Mouse (Mus musculus) hematopoietic stem cell, adult 5-6 weeks (primary cell): ENCODE data around the gene Kiss1r. TPM values are rescaled to one million over a fixed set of nuclear protein-coding genes. Genes with fewer than 3 reads are reported as not detected.
A peak's percentile ranks its signal among the peaks of the same experiment; 100 is the strongest.
"Not testable (repeated sequence)": the region's sequence is repeated elsewhere in the genome, so short reads cannot be mapped to it uniquely, and the experiment has no call there.

ENCODE experiments used
- ATAC-seq, 2 experiments: fragments of 125-278 bp in 1 of 2; replicated peaks in 1 of 2; 2 replicates each; pipeline ENCODE4 v1.8.0; 2016 to 2017; ENCODE audit warnings: inconsistent platforms in 2 of 2, mild to moderate bottlenecking in 2 of 2, moderate number of reproducible peaks in 2 of 2, low read depth in 1 of 2, moderate TSS enrichment in 1 of 2; ENCODE audit not compliant: low FRiP score in 2 of 2, poor library complexity in 2 of 2, severe bottlenecking in 2 of 2, insufficient read depth in 1 of 2, low TSS enrichment in 1 of 2
- total RNA-seq: library from RNA; stranded (forward); fragments of 172-1452, 232-1000 nt; gene quantifications from 2 replicates; pipeline ENCODE4 v1.2.3, GENCODE M21; 2017

Kiss1r gene
- total RNA-seq, result 0.10 and 0.19 TPM in 2 replicates

DNA sequence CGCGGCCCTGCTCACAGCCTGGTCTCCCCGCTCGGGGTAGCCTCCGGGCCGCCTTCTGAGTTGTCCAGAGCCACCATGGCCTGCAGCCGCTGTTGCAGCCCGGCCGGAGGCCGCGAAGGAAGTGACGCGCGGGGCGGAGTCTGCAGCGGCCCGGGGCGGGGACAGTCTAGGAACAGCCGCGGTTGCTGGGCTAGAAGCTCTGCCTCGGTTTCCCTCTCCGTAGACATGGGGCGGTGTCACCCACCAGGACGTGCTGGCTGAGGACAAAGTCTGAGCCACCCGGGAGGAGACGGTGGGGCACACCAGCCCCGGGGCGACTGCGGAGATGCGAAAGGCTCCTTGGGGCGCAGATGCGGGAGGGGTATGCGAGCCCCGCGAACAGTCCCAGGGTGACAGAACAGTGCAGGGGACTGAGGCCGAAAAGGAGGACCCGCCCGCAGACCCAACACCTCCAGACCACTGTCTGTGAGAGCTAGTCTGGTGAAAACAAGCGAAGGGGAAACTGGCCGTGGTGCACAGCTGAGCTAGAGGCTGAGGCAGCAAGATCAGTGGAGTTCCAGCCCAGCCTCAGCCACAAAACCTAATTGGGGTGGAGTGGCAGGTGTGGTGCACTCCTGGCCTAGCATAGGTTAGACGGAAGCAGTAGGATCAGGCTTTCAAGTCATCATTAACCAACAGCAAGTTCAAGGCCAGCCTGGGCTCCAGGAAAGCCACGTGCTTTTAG lies at the start of gene Kiss1r:
Gene Kiss1r (plus strand): TSS at position 164 of the 724 bp plus-strand sequence.
- ATAC-seq, result peak; percentile 63 to 66

DNA sequence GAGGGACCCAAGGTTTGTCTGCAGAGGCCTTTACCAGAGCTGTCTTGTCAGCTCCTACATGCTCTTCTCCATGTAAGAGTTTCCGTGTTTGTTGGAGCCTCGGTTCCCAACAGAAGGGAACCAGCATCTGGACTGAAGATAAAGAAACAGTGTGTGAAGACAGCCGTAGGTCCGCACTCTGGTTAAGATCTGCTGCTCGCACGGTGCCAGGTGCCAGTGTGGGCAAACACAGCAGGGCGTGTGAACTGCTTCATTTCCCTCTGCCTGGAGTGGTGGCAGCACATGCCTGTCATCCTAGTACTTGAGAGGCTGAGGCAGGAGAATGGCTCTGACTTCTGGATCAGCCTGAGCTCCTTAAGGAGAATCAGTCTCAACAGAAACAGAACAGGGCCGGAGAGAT lies 44.9 kb upstream of the Kiss1r start:
- no peak for ATAC-seq

DNA sequence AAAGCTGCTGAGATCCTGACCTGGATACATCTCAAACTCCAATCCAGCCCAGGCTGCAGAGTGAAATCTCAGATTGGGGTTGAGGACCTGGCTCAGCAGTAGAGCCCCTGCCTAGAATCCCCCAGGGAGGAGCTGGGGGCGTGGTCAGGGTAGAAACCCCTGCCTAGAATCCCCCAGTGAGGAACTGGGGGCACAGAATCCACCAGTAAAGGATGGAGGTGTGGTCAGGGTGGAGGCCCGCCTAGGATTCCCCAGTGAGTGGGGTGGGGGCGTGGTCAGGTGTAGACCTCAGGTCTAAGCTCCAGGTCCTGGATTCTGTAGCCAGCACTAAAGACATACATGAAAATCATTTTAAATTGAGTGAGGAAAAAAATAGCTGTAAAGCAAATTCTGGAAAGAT lies 43.9 kb upstream of the Kiss1r start:
- ATAC-seq, result no peak

DNA sequence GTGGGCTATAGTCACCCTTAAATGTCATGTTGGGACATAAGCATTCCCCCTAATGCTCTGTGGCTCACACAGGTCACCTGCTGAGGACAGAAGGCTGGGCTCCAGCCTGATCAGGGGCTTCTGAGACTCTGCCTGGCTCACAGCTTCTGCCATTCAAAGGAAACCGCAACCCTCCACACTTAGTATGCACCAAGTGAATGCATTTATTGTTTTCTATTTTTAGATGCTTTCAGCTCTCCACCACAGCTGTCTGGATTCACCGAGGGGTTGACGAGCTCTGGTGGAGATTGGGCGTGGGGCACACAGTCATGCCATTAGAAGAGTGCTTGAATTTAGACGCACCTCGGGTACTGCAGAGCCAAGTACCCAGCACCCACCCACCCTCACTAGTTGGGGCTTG lies 43.5 kb upstream of the Kiss1r start:
- no peak for ATAC-seq

DNA sequence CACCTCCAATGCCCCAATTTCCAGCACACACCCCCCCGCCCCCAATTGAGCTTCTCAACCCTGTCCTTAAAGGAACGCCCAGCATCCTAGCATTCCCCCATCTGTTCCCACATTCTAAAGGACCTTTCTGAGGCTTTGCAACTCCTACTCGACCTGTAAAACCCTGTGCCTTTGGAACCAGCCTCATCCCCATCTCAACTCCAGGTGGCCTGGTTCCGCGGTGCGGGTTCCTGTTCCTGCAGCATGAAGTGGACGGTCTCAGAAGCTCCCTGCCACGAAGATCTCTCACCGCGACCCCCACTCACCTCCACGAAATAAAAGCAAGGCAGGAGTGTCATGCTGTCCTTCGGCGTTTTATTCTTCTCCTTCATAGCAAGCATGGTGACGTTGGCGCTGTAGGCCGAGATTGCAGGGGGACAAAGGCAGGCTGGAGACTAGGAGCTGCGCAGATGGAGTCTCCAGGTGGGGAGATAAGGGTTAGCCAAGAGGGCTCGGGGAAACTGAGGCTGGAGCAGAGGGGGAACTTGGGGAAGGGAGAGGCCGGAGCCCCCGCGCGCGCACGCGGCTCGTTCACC lies 43.0 kb upstream of the Kiss1r start:
- ATAC-seq, result no peak

DNA sequence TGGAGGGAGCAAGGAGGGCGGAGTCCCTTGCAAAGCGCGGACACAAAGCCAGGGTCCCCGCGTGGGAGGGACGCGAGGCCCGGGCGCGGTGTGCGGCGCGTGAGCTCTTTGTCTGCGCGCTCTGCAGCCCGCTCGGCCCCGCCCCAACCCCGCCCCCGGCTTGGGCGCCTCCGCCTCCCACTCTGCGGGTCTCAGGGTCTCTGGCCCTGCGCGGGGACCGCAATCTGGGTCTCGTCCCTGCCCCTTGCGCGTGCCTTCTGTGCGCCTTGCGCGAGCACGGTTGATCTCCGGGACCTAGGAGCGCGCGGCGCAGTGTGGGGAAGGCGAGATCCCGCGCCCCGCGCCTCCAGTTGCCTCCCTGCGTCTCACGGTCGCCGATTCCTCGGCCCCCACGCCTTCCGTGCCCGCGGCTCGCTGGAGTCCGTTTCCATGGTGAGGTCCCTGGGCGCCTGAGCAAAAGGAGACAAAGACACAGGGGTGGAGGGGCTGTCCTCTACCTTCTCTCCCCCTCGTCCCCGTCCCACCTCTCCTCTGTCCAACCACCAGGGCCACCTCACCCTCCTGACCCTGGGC lies 42.4 kb upstream of the Kiss1r start, which contains the start of the genes Prtn3 and Plppr3:
Gene Prtn3 (plus strand): TSS at position 187 of the 573 bp plus-strand sequence.
Gene Plppr3 (minus strand): TSS at position 345 of the 573 bp plus-strand sequence.
- ATAC-seq, result peak in 1 of 2 experiments; percentile 9; a peak in 2 of 4 replicates

DNA sequence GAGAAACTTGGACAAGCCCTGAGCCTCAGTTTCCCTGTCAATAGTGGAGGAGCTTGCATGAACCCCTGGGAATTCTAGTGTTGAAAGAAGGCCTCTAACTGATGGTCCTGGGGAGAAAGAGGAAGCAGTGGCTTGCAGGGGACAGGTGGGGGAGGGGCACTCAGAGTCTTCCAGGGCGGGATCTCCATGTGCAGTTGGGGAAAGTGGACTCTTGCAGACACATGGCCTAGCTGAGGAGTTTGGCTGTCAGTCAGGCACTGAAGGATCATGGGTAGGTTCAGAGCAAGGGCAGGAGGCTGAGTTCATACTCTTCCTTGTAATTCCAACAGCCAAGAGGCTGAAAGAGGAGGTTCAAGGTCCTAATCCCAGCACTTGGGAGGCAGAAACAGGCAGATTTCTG lies 39.6 kb upstream of the Kiss1r start:
- ATAC-seq, result peak in 1 of 2 experiments; percentile 23; a peak in 1 of 4 replicates

DNA sequence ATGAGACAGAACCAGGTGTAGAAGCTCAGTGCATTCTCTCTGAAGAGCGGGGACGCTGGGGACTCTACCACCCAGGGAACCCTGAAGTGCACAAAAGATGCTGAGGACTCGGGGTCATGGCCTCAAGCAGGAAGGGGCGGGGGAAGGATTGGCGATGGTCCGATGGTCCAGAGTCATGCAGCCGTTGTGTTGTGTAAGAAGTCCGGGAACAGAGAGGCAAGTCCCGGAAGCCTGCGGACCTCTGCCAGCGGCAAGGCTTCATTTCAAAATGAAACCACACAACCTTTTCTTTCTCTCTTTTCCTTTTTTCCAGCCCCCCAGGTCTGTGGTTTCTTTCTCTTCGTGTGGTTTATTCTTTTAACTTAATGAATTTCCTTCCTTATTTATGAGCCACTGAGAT lies 39.0 kb upstream of the Kiss1r start:
- ATAC-seq, result peak; percentile 60 to 61

DNA sequence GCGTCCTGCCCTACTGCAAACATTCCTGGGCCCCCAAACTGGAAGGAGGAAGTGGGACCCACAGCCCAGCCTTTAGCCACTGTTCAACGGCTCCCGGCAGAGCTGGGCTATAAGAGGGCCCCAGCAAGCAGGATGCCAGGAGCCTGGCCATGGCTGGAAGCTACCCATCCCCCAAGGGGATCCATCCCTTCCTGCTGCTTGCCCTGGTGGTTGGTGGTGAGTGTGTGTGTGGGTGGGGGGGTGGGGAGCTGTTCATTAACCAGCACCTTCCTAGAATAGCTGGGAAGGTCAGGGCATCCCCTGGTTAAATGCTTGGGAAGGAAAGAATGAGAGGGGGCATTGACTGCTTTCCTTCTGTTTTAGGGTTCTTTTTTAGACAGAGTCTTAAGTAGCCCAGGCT lies 37.2 kb upstream of the Kiss1r start:
- no peak for ATAC-seq

DNA sequence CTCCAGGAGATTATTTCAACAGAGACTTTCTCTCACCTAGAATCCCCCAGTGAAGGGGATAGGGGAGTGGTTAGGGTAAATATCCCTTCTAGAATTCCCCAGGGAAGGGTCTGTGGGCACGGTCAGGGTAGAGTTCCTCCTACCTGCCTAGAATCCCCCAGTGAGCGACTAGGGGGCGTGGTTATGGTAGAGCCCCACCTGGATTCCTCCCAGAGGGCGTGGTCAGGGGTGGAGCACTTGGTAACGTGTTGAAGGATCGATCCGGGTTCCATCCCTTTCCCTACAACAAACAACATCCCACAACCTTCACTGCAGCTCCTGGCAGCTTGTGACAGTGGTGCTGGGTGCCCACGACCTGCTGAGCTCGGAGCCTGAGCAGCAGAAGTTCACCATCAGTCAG lies 36.0 kb upstream of the Kiss1r start:
- no peak for ATAC-seq

DNA sequence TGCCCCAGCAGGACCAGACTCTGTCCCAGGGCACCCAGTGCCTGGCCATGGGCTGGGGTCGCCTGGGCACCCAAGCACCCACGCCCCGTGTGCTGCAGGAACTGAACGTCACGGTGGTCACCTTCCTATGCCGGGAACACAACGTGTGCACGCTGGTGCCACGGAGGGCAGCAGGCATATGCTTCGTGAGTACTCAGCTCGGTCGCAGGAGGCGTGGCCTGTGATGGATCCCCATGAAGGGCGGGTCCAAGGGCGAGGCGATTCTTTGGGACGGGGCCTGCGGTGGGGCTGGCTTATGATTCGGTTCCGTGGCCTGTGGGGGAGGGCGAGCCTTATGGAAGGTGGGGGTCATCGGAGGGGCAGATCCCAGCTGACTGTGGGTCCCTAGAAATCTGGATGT lies 34.8 kb upstream of the Kiss1r start:
- peak; percentile 10 to 34; a peak in 3 of 4 replicates for ATAC-seq

DNA sequence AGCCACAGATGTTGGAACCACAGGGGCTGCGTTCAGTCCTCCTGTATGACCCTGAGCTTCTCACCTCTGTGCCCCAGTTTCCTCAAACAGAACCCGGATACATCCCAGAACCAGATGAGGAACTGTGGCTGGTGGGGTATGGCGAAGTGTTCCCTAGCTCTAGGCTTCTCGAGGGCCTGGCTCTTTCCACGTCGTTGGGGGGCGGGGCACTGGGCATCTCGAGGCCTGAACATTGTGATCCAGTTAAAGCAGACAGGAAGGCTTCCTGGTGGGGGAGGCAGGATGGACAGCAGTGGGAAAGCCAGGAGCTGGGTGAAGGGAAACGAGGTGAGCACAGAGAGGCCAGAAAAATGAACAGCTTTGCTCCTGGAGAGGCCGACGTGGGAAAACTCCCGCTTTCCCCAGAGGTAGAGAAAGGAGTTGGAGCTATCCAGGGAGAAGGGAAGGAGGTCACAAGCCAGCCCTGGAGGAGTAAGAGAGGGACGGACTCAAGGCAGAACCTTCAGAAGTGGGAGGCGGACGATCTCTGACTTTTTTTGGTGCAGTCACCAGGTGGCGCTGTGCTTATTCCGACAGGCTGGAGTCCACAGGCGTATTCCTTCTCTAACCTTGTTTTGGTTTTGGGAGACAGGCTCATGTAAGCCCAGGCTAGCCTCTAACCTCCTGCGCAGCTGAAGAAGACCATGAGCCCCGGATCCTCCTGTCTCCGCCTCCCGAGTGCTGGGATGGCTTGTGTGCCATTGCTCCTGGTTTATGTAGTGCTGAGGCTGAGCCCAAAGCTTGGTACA lies 33.3 kb upstream of the Kiss1r start:
- ATAC-seq, result peak; percentile 41 to 42; a peak in 2 of 4 replicates

DNA sequence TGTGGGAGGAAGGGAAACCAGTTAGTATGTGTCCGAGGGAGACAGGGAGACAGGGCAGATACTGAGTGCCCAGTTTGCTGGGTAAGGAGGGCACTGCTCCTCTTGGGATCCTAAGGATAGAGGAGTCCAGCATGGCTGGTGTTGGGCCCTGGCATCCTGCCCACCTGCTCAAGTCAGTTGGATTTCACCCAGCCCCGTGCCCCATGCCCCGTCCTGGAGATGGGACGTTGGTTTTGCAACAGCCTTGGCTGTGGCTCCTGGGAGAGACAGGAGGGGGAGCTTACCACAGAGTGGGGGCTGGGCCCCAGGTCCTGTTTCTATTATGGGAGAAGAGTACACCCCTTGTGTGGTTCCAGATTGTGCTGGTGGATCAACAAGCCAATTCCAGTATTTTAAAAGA lies 32.3 kb upstream of the Kiss1r start:
- no peak for ATAC-seq

DNA sequence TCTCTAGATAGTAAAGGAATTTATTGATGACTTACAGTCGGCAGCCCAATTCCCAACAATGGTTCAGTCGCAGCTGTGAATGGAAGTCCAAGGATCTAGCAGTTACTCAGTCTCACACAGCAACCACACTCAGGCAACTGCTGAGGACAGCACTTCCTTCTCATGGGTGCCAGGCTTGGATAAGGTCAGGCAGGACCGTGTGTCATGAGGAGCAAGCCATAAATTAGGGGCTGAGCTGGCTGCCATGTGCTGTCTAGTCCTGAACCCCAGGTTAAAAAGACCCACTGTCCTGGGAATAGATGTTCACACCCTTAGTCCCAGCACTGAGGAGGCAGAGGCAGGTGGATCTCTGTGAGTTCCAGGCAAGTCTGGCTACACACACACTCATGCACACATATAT lies 31.8 kb upstream of the Kiss1r start:
- ATAC-seq, result not testable (repeated sequence)

DNA sequence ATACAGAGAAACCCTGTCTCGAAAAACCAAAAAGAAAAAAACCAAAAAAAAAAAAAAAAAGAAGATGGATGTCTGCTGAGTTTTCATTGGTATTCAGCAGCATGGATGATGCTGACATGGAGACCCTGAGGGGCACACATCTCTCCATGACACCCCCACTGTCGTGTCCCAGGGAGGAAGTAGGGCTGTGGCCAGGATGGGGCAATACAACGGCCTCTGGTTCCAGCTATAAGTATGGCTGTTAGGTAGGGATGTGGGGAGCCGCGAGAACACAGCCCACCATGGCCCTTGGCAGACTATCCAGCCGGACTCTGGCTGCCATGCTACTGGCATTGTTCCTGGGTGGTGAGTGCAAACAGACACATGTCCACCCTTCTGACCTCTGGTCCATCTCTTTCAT lies 30.7 kb upstream of the Kiss1r start, which contains the start of gene Elane:
Gene Elane (plus strand): TSS at position 194 of the 400 bp plus-strand sequence.
- no peak for ATAC-seq

DNA sequence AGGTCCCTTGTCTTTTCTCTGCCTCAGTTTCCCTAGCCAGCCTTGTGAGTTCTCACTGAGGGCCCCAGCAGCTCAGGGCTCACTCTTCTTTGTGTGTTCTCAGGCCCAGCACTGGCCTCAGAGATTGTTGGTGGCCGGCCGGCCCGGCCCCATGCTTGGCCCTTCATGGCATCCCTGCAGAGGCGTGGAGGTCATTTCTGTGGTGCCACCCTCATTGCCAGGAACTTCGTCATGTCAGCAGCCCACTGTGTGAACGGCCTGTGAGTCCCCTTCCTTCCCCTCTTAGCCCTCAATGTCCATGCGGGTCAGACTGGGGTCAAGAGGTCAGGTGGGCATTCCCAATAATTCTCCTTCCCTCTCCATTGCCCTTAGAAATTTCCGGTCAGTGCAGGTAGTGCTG lies 30.2 kb upstream of the Kiss1r start:
- no peak for ATAC-seq

DNA sequence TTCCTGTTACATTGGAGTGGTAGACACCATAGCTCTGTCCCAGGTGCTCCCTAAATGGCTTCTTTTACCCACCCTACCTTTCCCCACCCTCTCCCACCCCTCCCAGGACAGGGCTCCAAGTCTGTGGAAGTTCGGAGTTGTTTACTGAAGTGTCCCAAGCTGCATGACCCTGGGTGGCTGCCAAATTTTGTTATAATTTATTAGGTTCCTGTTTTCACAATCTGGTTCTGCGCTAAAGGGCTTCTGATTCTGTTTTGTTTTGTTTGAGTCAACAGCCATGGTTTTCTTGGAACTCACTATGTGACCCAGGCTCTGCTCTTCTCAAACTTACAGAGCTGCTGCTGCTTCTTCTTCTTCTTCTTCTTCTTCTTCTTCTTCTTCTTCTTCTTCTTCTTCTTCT lies 27.4 kb upstream of the Kiss1r start:
- peak; percentile 28 to 48; a peak in 2 of 4 replicates for ATAC-seq

DNA sequence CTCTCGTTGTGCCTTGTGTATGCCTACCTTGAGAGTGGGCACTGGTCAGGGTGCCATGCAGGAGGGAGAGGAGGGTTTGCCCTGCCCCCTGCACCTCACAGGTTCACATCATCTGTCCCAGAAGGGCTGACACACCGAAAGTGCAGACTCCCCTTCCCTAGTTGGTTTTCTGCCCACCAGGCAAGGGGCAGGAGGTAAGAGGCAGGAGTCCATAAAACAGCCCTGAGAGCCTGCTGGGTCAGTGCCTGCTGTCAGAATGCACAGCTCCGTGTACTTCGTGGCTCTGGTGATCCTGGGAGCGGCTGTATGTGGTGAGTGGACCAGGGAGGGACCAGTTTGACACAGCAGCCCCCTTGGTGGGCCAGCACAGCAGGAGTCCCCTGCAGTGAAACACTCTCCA lies 26.1 kb upstream of the Kiss1r start, which contains the start of gene Cfd:
Gene Cfd (plus strand): TSS at position 184 of the 400 bp plus-strand sequence.
- no peak for ATAC-seq
